Mouse (Mus musculus) left cerebral cortex, postnatal 14 days (tissue): Measurements from ENCODE around the gene Taar6. TPM values are rescaled to one million over a fixed set of nuclear protein-coding genes. Genes with fewer than 3 reads are reported as not detected.

Source experiments
- DNase-seq, 2 experiments: peaks; one replicate each; pipeline ENCODE4 v3.0.0; 2021 to 2022; ENCODE audit warnings: low spot score in 2 of 2, mixed read lengths in 1 of 2
- intact Hi-C: fragments of 180-260 bp; cut with DNase I; formaldehyde crosslinking; loops from one replicate; pipeline ENCODE4 v1.15.1; 2025
- long read RNA-seq, 2 experiments: library from polyadenylated mRNA; stranded (forward); transcript quantifications; one replicate each; pipeline ENCODE4 v2.0.0; 2021
- total RNA-seq, 2 experiments: library from RNA; stranded (reverse); gene quantifications; 2 replicates each; pipeline ENCODE4 v1.2.3; 2021

Taar6 gene
- total RNA-seq: not detected
- long read RNA-seq, experiment 1: 0 reads
- long read RNA-seq, experiment 2: 0 reads

GRCm38 (mm10) chr10:23985546-23985945 is at the start of gene Taar6:
Taar6 (minus strand) TSS chr10:23985646.
- no peak for DNase-seq
- intact Hi-C loops: loop anchor here (10.0 kb wide), 1 partner anchor 171 kb away; no protein-coding TSS in a partner anchor

GRCm38 (mm10) chr10:24031347-24031746 is 45.9 kb upstream of the Taar6 start:
- intact Hi-C loops: no loop called here
- no peak for DNase-seq

- no peak for DNase-seq
- intact Hi-C loops: no loop called here
These were observed 41.5 kb upstream of the Taar6 start, which contains the start of gene Taar7d for GRCm38 (mm10) chr10:24026922-24027321. Taar7d (plus strand) TSS chr10:24027222.

GRCm38 (mm10) chr10:24008143-24008542 is 22.7 kb upstream of the Taar6 start:
- no peak for DNase-seq
- intact Hi-C loops: no loop called here

GRCm38 (mm10) chr10:24007034-24007433 is 21.6 kb upstream of the Taar6 start:
- intact Hi-C loops: no loop called here

GRCm38 (mm10) chr10:24006442-24006841 is 21.0 kb upstream of the Taar6 start:
- intact Hi-C loops: no loop called here
- no peak for DNase-seq

More at GRCm38 (mm10) chr10:24007034-24007433, 21.6 kb upstream of the Taar6 start:
- no peak for DNase-seq

GRCm38 (mm10) chr10:23999639-24000038 is 14.2 kb upstream of the Taar6 start, which contains the start of gene Taar7b:
Taar7b (plus strand) TSS chr10:23999939.
- intact Hi-C loops: no loop called here
- DNase-seq: no peak

- intact Hi-C loops: no loop called here
- DNase-seq: no peak
These were observed 7.9 kb upstream of the Taar6 start, which contains the start of gene Taar7a for GRCm38 (mm10) chr10:23993381-23993780. Taar7a (minus strand) TSS chr10:23993481.

GRCm38 (mm10) chr10:23986419-23986818 is 973 bp upstream of the Taar6 start:
- intact Hi-C loops: loop anchor here (10.0 kb wide), 1 partner anchor 172 kb away; no protein-coding TSS in a partner anchor

GRCm38 (mm10) chr10:23978901-23979705 is 6.3 kb downstream of the Taar6 start:
- intact Hi-C loops: loop anchor here (2.0 to 5.0 kb wide), 2 partner anchors 100 to 153 kb away; no protein-coding TSS in a partner anchor

More at GRCm38 (mm10) chr10:23986419-23986818, 973 bp upstream of the Taar6 start:
- DNase-seq: no peak

GRCm38 (mm10) chr10:23977958-23978357 is 7.5 kb downstream of the Taar6 start:
- intact Hi-C loops: loop anchor here (2.0 to 5.0 kb wide), 2 partner anchors 101 to 154 kb away; no protein-coding TSS in a partner anchor
- no peak for DNase-seq

More at GRCm38 (mm10) chr10:23978901-23979705, 6.3 kb downstream of the Taar6 start:
- DNase-seq: peak; percentile 79 to 80

GRCm38 (mm10) chr10:23971256-23971655 is 14.2 kb downstream of the Taar6 start:
- no peak for DNase-seq
- intact Hi-C loops: no loop called here

GRCm38 (mm10) chr10:23970656-23971165 is 14.7 kb downstream of the Taar6 start, which contains the start of gene Taar5:
Taar5 (plus strand) TSS chr10:23970706.
- intact Hi-C loops: no loop called here
- DNase-seq: no peak

GRCm38 (mm10) chr10:23964921-23965610 is 20.4 kb downstream of the Taar6 start:
- DNase-seq: no peak
- intact Hi-C loops: no loop called here

GRCm38 (mm10) chr10:23963444-23963843 is 22.0 kb downstream of the Taar6 start:
- intact Hi-C loops: no loop called here
- no peak for DNase-seq

- DNase-seq: no peak
- intact Hi-C loops: no loop called here
These were observed 25.0 kb downstream of the Taar6 start, which contains the start of gene Taar4 for GRCm38 (mm10) chr10:23960444-23960915. Taar4 (plus strand) TSS chr10:23960494.

GRCm38 (mm10) chr10:23959071-23959470 is 26.4 kb downstream of the Taar6 start:
- intact Hi-C loops: no loop called here
- DNase-seq: no peak

- intact Hi-C loops: no loop called here
- no peak for DNase-seq
These were observed 33.7 kb downstream of the Taar6 start for GRCm38 (mm10) chr10:23951714-23952113.

- DNase-seq: peak; percentile 11 to 24
- intact Hi-C loops: no loop called here
These were observed 35.9 kb downstream of the Taar6 start, which contains the start of gene Taar3 for GRCm38 (mm10) chr10:23949508-23950005. Taar3 (plus strand) TSS chr10:23949558.
